Mouse (Mus musculus): Measurements from ENCODE around the gene Bhlha15. TPM values are rescaled to one million over a fixed set of nuclear protein-coding genes. Genes with fewer than 3 reads are reported as not detected.
A peak's percentile ranks its signal among the peaks of the same experiment; 100 is the strongest.

Gene Bhlha15
- polyA plus RNA-seq, 1 experiment from 2014 or later = 0.05 TPM

- WGBS = 38% methylated on average over 23 of the region's 23 CpGs
- no peaks in the 10 kb centered on the region for H3K9me3 ChIP-seq (ENCODE audit: control insufficient read depth, low read length)
- no peak overlapping the region for H3K27ac ChIP-seq (replicated peaks in 1 of 2; ENCODE audit: control insufficient read depth in 1 of 2, insufficient read depth in 1 of 2, low read depth in 2 of 2, low read length in 2 of 2)
- no peak for ATAC-seq (ENCODE audit: insufficient number of reproducible peaks, insufficient read depth, low FRiP score, low read depth)
- H3K4me1 ChIP-seq (ENCODE audit: control insufficient read depth in 2 of 2, insufficient read depth in 2 of 2, low read length in 2 of 2) = peaks cover 8 to 20% of the 10 kb centered on the region in 2 experiments
- no peak overlapping the region for H3K4me3 ChIP-seq (ENCODE audit: control insufficient read depth in 1 of 2, insufficient read depth in 1 of 2, low read depth in 1 of 2, low read length in 2 of 2)
- H3K36me3 ChIP-seq (ENCODE audit: control insufficient read depth, insufficient read depth, low read length) = peaks cover 6% of the 10 kb centered on the region
- H3K4me2 ChIP-seq (ENCODE audit: low read length) = peak overlapping the region; percentile 73; the same call in 1 of the 2 replicates
- no peaks in the 10 kb centered on the region for H3K27me3 ChIP-seq (ENCODE audit: control insufficient read depth, insufficient read depth, low read length)
- H3K9ac ChIP-seq (ENCODE audit: low read length) = peak overlapping the region; percentile 8; the same call in 1 of the 2 replicates
These were observed 940 bp downstream of the Bhlha15 start for GRCm38 (mm10) chr5:144191026-144191425.

- no peaks in the 10 kb centered on the region for H3K9me3 ChIP-seq (ENCODE audit: control insufficient read depth, low read length)
- H3K27me3 ChIP-seq (ENCODE audit: control insufficient read depth, insufficient read depth, low read length) = no peaks in the 10 kb centered on the region
- WGBS = 76% methylated on average over 6 of the region's 6 CpGs
- no peak for ATAC-seq (ENCODE audit: insufficient number of reproducible peaks, insufficient read depth, low FRiP score, low read depth)
- H3K36me3 ChIP-seq (ENCODE audit: control insufficient read depth, insufficient read depth, low read length) = peaks cover 5% of the 10 kb centered on the region
- H3K4me1 ChIP-seq (ENCODE audit: control insufficient read depth in 2 of 2, insufficient read depth in 2 of 2, low read length in 2 of 2) = peaks cover 8 to 20% of the 10 kb centered on the region in 2 experiments
- no peak overlapping the region for H3K27ac ChIP-seq (replicated peaks in 1 of 2; ENCODE audit: control insufficient read depth in 1 of 2, insufficient read depth in 1 of 2, low read depth in 2 of 2, low read length in 2 of 2)
- no peak overlapping the region for H3K4me2 ChIP-seq (ENCODE audit: low read length)
- H3K9ac ChIP-seq (ENCODE audit: low read length) = no peak overlapping the region
- no peak overlapping the region for H3K4me3 ChIP-seq (ENCODE audit: control insufficient read depth in 1 of 2, insufficient read depth in 1 of 2, low read depth in 1 of 2, low read length in 2 of 2)
These were observed 2.6 kb downstream of the Bhlha15 start for GRCm38 (mm10) chr5:144192673-144193072.

GRCm38 (mm10) chr5:144194416-144194815 is 4.3 kb downstream of the Bhlha15 start:
- peaks cover 3 to 16% of the 10 kb centered on the region in 2 experiments for H3K4me1 ChIP-seq (ENCODE audit: control insufficient read depth in 2 of 2, insufficient read depth in 2 of 2, low read length in 2 of 2)
- 86% methylated on average over 7 of the region's 7 CpGs for WGBS
- no peak overlapping the region for H3K27ac ChIP-seq (replicated peaks in 1 of 2; ENCODE audit: control insufficient read depth in 1 of 2, insufficient read depth in 1 of 2, low read depth in 2 of 2, low read length in 2 of 2)
- H3K36me3 ChIP-seq (ENCODE audit: control insufficient read depth, insufficient read depth, low read length) = peaks cover 3% of the 10 kb centered on the region; the same call in 1 of the 2 replicates
- H3K4me3 ChIP-seq (ENCODE audit: control insufficient read depth in 1 of 2, insufficient read depth in 1 of 2, low read depth in 1 of 2, low read length in 2 of 2) = no peak overlapping the region
- no peak overlapping the region for H3K9ac ChIP-seq (ENCODE audit: low read length)
- H3K27me3 ChIP-seq (ENCODE audit: control insufficient read depth, insufficient read depth, low read length) = no peaks in the 10 kb centered on the region
- no peaks in the 10 kb centered on the region for H3K9me3 ChIP-seq (ENCODE audit: control insufficient read depth, low read length)
- no peak for ATAC-seq (ENCODE audit: insufficient number of reproducible peaks, insufficient read depth, low FRiP score, low read depth)
- H3K4me2 ChIP-seq (ENCODE audit: low read length) = no peak overlapping the region

DNA sequence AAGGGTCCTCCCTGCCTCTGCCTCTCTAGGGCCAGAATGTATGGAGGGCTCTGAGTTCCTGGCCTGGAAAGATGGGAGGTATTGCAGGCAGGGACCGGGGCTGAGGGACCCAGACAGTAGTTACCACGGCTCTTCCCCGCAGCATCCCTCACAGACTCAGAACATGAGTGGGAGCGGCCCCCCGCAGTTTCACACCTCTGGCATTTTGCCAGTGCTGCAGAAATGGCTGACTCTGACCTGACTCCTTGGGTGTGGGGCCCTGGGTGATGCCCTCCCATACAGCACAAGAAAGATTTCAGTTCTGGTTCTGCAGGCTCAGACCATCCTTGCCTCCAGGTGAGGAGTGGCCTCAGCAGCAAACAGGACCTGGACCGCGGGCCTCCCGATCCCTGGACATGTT is 5.5 kb downstream of the Bhlha15 start:
- ATAC-seq (ENCODE audit: insufficient number of reproducible peaks, insufficient read depth, low FRiP score, low read depth) = no peak
- 83% methylated on average over 8 of the region's 8 CpGs for WGBS
- H3K9ac ChIP-seq (ENCODE audit: low read length) = no peak overlapping the region
- peaks cover 7% of the 10 kb centered on the region; the same call in 1 of the 2 replicates for H3K36me3 ChIP-seq (ENCODE audit: control insufficient read depth, insufficient read depth, low read length)
- no peak overlapping the region for H3K27ac ChIP-seq (replicated peaks in 1 of 2; ENCODE audit: control insufficient read depth in 1 of 2, insufficient read depth in 1 of 2, low read depth in 2 of 2, low read length in 2 of 2)
- H3K9me3 ChIP-seq (ENCODE audit: control insufficient read depth, low read length) = no peaks in the 10 kb centered on the region
- no peak overlapping the region for H3K4me2 ChIP-seq (ENCODE audit: low read length)
- no peaks in the 10 kb centered on the region for H3K27me3 ChIP-seq (ENCODE audit: control insufficient read depth, insufficient read depth, low read length)
- no peak overlapping the region for H3K4me3 ChIP-seq (ENCODE audit: control insufficient read depth in 1 of 2, insufficient read depth in 1 of 2, low read depth in 1 of 2, low read length in 2 of 2)
- H3K4me1 ChIP-seq (ENCODE audit: control insufficient read depth in 2 of 2, insufficient read depth in 2 of 2, low read length in 2 of 2) = peaks cover 0 to 4% of the 10 kb centered on the region in 2 experiments; a peak in 3 of 4 replicates

DNA sequence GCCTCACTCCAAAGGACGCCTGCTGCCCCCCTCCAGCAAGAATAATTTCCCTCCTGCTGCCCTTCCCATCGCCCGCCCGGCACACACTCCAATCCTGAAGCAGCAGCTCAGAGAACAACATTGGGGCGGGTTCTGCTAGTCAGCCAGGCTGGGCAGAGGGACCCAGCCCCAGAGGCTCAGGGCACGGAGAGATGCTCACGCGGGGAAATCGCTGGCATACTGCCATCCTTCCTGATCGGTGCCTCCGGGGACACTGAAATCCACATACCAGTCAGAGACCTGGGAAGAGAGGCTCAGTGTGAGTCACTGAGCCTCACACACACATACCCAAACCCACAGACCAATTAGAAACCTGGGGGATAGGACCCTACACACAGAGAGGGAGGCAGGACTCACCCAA is 10.5 kb downstream of the Bhlha15 start:
- peaks cover 45% of the 10 kb centered on the region for H3K36me3 ChIP-seq (ENCODE audit: control insufficient read depth, insufficient read depth, low read length)
- no peak overlapping the region for H3K4me3 ChIP-seq (ENCODE audit: control insufficient read depth in 1 of 2, insufficient read depth in 1 of 2, low read depth in 1 of 2, low read length in 2 of 2)
- 63% methylated on average over 11 of the region's 11 CpGs for WGBS

DNA sequence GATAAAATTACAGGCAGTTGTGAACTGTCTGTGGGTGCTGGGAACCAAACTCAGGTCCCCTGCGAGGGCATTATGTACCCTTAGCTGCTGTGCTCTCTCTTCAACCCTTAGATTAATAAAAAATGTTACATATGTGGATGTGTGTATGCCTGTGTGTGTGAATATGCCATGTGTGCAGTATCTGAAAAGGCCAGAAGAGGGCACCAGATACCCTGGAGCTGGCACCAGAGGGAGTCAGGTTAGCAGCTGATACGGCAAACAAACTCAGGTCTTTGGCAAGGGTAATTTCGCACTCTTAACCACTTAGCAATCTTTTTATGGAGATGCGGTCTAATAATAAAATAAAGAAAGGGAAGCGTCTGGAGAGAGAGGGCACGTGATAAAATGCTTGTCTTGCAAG is 12.3 kb downstream of the Bhlha15 start:
- Histone ChIP-seq H3K27ac (replicated peaks in 1 of 2; ENCODE audit: control insufficient read depth in 1 of 2, insufficient read depth in 1 of 2, low read depth in 2 of 2, low read length in 2 of 2) (no peak overlapping the region), H3K27me3 (ENCODE audit: control insufficient read depth, insufficient read depth, low read length) (no peaks in the 10 kb centered on the region), H3K4me1 (ENCODE audit: control insufficient read depth in 2 of 2, insufficient read depth in 2 of 2, low read length in 2 of 2) (no peaks in the 10 kb centered on the region), H3K9ac (ENCODE audit: low read length) (no peak overlapping the region), H3K9me3 (ENCODE audit: control insufficient read depth, low read length) (peaks cover 5% of the 10 kb centered on the region), H3K36me3 (ENCODE audit: control insufficient read depth, insufficient read depth, low read length) (peaks cover 49% of the 10 kb centered on the region), H3K4me2 (ENCODE audit: low read length) (no peak overlapping the region), H3K4me3 (ENCODE audit: control insufficient read depth in 1 of 2, insufficient read depth in 1 of 2, low read depth in 1 of 2, low read length in 2 of 2) (no peak overlapping the region)
- no peak for ATAC-seq (ENCODE audit: insufficient number of reproducible peaks, insufficient read depth, low FRiP score, low read depth)
- 94% methylated on average over 6 of the region's 6 CpGs for WGBS

More for the DNA sequence above, 10.5 kb downstream of the Bhlha15 start:
- H3K27ac ChIP-seq (replicated peaks in 1 of 2; ENCODE audit: control insufficient read depth in 1 of 2, insufficient read depth in 1 of 2, low read depth in 2 of 2, low read length in 2 of 2) = no peak overlapping the region
- no peak overlapping the region for H3K4me2 ChIP-seq (ENCODE audit: low read length)
- H3K4me1 ChIP-seq (ENCODE audit: control insufficient read depth in 2 of 2, insufficient read depth in 2 of 2, low read length in 2 of 2) = no peaks in the 10 kb centered on the region
- no peak for ATAC-seq (ENCODE audit: insufficient number of reproducible peaks, insufficient read depth, low FRiP score, low read depth)
- no peaks in the 10 kb centered on the region for H3K27me3 ChIP-seq (ENCODE audit: control insufficient read depth, insufficient read depth, low read length)
- peaks cover 5% of the 10 kb centered on the region for H3K9me3 ChIP-seq (ENCODE audit: control insufficient read depth, low read length)
- H3K9ac ChIP-seq (ENCODE audit: low read length) = no peak overlapping the region

- WGBS = 90% methylated on average over 10 of the region's 10 CpGs
- peaks cover 5% of the 10 kb centered on the region for H3K9me3 ChIP-seq (ENCODE audit: control insufficient read depth, low read length)
- H3K4me2 ChIP-seq (ENCODE audit: low read length) = no peak overlapping the region
- ATAC-seq (ENCODE audit: insufficient number of reproducible peaks, insufficient read depth, low FRiP score, low read depth) = no peak
- H3K4me1 ChIP-seq (ENCODE audit: control insufficient read depth in 2 of 2, insufficient read depth in 2 of 2, low read length in 2 of 2) = no peaks in the 10 kb centered on the region
- H3K27ac ChIP-seq (replicated peaks in 1 of 2; ENCODE audit: control insufficient read depth in 1 of 2, insufficient read depth in 1 of 2, low read depth in 2 of 2, low read length in 2 of 2) = no peak overlapping the region
- no peak overlapping the region for H3K4me3 ChIP-seq (ENCODE audit: control insufficient read depth in 1 of 2, insufficient read depth in 1 of 2, low read depth in 1 of 2, low read length in 2 of 2)
- peaks cover 54% of the 10 kb centered on the region for H3K36me3 ChIP-seq (ENCODE audit: control insufficient read depth, insufficient read depth, low read length)
- no peak overlapping the region for H3K9ac ChIP-seq (ENCODE audit: low read length)
- H3K27me3 ChIP-seq (ENCODE audit: control insufficient read depth, insufficient read depth, low read length) = no peaks in the 10 kb centered on the region
These were observed 13.4 kb downstream of the Bhlha15 start for GRCm38 (mm10) chr5:144203398-144203959.

DNA sequence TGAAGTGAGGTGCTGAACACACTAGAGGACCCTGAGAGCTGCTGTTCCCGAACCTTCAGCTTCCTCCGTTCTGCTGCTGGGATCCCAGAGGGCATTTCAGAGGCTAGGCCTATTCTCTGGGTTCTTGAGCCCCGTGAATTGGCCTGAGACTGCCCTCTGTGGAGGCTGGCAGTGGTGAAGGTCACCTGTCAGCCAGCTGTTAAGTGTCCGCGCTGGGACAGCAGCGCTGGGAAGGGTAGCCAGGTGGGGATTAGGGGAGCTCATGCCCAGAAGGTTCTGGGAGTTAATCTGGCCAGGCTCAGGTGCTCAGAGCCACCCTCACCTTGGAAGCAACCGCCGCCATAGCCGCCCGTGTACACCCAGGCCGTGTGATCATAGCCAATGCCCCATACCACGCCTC is 14.2 kb downstream of the Bhlha15 start:
- Histone ChIP-seq H3K27ac (replicated peaks in 1 of 2; ENCODE audit: control insufficient read depth in 1 of 2, insufficient read depth in 1 of 2, low read depth in 2 of 2, low read length in 2 of 2) (no peak overlapping the region), H3K27me3 (ENCODE audit: control insufficient read depth, insufficient read depth, low read length) (no peaks in the 10 kb centered on the region), H3K36me3 (ENCODE audit: control insufficient read depth, insufficient read depth, low read length) (peaks cover 58% of the 10 kb centered on the region), H3K4me3 (ENCODE audit: control insufficient read depth in 1 of 2, insufficient read depth in 1 of 2, low read depth in 1 of 2, low read length in 2 of 2) (no peak overlapping the region), H3K9ac (ENCODE audit: low read length) (no peak overlapping the region), H3K9me3 (ENCODE audit: control insufficient read depth, low read length) (peaks cover 5% of the 10 kb centered on the region), H3K4me2 (ENCODE audit: low read length) (no peak overlapping the region), H3K4me1 (ENCODE audit: control insufficient read depth in 2 of 2, insufficient read depth in 2 of 2, low read length in 2 of 2) (no peaks in the 10 kb centered on the region)
- 91% methylated on average over 12 of the region's 12 CpGs for WGBS
- ATAC-seq (ENCODE audit: insufficient number of reproducible peaks, insufficient read depth, low FRiP score, low read depth) = no peak

Measured in heart, embryonic 14.5 days (tissue).